Mouse (Mus musculus): ENCODE results near the gene Plb1.

The Plb1 gene

DNA sequence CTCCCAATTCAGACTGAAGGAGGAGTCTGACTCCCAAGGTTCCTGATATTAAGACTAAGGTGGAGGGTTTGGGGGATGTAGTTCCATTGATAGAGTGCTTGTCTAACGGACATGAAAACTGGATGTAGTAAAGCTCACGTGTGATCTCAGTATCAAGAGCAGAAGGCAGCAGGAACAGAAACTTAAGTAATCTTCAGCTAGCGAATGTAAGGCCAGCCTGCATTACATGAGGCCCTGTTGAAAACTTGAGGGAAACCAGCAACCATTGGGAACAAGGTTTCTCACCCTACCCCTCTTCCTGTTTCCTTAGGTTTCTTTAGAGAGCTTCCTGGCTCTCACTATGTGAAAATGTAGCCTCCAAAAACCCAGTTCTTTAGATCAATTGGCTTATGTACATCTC is 162.1 kb downstream of the Plb1 start:
- DNase-seq (ENCODE audit: extremely low spot score), result no peak

DNA sequence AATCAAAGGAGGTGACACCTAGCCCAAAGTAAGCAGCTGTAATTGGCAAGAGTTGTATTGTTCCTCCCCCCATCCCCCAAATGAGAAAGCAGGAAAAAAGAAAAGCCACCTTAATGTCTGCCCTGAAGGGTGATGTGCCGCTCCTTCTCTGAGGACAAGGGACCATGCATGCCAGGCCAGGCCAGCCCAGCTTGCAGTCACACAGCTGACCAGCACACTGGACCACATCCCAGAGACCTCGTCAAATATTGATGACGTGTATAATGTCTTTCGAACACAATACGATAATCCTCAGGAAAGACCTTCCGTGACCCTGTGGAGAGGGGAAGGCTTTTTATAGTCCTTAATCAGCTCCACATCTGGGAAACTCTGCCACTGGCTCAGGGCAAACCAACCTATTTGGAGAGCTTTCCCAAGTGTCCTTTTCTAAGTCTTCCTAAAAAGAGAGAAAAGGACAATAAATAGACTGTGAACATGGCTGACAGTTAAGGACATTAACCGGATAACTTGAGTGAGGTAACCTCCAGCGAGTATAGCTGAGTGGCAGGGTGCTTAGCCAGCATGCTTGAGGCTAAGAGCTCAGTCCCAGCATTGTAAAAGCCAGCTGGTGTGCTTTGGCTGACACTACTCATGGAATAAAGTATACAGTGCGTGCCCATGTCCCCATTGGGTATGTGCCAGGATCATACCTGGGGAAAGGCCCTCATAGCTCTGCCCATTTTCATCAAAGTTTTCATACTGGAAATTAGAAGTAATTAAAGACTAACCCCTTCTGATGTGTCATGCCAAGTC is 162.8 kb downstream of the Plb1 start:
- DNase-seq (ENCODE audit: extremely low spot score), result no peak

DNA sequence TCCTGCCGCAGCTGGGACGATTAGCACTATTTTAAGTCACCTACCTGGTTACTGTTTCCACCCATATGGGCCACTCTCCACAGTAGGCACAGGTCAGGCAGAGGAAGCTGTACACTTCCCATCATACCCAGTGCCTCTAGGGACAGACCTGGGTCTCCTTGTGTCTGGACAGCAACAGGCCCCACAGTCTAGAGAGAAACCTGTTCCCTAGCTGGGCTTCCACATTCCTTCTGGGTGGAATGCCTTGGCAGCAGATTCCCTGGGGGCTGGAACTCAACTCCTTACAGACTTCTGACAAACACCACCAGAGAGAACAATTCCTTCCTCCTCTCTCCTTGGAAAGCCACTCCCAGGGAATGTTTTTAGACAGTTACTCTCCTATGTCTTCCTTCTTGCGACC is 165.2 kb downstream of the Plb1 start:
- DNase-seq (ENCODE audit: extremely low spot score), result no peak

DNA sequence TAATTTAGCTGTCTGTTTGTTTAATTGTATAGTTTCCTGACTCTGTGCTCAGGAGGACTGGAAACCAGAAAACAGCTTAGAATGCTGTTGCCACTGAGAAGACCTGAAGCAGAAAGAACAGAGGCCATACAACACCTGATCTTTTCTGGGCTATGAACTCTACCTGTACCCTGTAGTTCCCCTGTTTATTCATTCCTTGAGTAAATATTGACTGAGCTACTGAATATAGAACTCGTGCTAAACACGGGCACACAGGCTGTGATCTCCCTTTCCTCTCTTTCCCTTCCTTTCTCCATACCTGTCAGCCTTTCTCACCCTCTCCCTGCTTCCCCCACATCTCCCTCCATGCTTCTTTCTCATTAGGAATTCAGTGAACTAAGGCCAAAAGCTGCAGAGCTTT is 168.4 kb downstream of the Plb1 start:
- DNase-seq (ENCODE audit: extremely low spot score), result no peak

DNA sequence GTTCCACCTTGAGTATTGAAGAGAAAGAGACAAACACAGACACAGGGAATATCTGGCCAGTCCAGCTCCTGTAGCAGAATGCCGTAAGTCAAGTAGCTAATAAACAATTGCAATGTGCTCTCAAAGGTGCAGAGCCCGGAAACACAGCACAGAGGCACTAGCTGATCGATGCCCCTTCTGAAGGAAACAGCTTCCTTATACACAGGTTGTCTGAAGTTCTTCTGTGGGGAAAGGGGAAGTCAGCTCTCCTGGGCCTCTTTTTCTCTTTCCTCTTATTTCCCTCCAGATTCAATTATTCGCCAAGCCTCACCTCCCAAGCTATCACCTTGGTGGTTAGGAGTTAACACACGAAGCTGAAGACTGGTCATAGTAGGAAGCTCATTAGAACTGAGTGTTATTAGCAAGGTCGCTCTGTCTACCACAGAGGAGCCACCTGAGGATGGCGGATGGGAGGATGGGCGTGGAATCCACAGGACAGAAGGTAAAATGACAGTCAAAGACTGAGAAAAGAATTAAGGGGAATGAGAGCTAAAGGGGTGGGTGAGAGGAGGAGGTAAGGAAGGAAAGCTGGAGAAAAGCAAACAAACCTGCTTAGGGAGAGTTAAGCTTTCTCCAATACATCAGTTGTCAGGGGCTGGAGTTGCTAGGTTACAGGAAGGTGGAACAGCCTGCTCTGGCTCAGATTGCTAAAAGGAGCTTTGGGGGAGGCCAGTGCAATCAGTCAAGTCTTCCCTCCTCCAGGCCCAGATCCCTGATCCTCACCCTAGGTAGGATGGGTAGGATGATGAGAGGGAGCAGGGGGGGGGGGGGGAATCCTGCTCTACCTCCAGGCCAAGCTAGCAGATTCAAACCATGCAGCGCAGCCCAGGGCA is 170.8 kb downstream of the Plb1 start:
- DNase-seq (ENCODE audit: extremely low spot score), result no peak

DNA sequence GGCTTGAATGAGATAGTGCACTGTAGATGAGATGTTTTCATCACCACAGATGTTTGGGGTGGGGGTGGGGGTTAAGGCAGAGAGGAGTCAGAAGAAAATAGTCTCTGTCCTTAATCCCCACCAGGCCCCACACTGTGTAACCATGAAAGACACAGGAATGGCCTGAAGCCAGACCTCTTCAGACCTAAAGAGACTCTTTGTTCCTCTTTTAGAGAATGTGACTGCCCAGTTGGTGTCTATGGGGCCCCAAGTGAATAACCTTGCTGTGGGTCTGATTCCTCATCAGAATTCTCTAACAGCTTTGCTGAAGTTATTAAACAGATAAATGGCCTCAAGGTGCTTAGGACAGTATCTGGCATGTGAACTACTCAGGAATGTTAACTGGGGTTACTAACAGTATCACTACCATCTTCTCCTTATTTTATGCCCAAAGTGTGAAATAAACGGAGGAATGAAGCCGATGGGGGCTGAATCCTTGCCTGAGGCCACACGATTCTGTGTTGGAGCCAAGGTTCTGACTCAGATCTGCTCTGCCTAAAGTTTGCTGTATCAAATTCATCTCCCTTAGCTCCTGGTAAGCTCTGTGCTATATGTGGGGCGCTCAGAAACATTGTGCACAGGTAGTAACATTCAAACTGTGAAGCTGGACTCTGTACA is 172.8 kb downstream of the Plb1 start:
- DNase-seq (ENCODE audit: extremely low spot score), result no peak

DNA sequence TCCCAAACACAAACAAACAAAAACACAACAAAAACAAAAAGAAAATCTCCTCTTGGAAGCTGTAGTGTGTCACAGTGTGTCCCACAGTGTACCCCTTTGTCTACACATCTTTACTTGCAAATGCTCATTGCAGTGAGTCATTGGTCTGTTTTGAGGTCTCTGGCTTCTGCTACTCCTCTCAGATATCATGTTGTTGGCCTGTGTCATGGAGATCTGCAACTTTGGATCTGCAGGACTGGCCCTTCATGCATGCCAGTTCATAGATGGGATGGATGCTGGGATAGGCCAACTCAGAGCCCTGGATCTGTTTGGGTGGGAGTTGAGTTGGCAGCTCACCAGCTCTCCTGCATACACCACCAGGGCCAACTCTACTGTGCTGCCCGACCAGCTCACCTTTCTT is 176.3 kb downstream of the Plb1 start:
- no peak for DNase-seq (ENCODE audit: extremely low spot score)

DNA sequence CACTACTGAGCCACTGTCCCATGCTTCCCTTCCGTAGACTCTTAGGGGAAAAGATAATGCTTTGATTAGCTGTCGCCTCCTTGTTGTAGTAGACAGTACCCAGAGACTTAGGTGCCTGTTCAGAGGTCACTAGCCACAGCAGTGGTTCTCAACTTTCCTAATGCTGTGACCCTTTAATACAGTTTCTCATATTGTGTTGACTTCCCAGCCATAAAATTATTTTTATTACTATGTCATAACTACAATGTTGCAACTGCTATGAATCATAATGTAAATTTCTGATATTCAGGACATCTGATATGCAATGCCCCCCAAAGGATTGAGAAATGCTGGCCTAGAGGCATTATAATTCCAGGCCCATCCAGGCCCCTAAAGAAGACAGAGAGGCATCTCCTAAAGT is 177.2 kb downstream of the Plb1 start:
- DNase-seq (ENCODE audit: extremely low spot score), result no peak

DNA sequence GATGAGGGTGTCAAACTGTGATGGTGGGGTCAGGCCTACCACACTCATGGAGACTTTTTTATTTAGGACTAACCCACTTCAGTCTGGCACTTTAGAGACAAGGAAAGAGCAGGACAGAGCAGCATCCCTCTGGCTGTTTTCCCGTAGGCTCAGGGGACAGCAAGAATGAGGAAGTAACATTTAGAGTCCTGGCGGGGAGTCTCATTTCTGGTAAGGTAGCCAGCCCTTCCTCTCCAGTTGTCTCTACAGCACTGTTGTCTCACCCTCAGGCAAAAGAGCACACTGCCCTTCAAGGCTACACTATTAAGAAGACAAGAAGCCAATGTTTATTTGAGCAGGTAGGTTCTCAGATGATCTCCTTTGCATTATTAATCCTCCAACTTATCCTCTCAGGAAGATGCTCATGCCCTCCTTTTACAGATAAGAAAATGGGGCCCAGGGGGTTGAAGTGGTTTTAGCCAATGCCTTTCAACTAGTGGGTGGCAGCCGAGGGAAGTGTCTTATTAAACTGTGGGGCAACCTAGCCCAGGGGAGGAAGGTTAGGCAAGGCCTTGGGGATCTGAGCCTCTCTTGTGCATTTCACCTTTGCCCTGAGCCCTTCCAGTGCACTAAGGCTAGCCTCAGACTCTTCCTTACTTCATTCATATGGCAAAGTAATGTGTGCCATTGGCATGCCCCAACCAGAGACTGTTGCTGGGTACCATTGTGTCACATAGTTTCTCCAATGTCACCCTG is 178.6 kb downstream of the Plb1 start:
- no peak for DNase-seq (ENCODE audit: extremely low spot score)

DNA sequence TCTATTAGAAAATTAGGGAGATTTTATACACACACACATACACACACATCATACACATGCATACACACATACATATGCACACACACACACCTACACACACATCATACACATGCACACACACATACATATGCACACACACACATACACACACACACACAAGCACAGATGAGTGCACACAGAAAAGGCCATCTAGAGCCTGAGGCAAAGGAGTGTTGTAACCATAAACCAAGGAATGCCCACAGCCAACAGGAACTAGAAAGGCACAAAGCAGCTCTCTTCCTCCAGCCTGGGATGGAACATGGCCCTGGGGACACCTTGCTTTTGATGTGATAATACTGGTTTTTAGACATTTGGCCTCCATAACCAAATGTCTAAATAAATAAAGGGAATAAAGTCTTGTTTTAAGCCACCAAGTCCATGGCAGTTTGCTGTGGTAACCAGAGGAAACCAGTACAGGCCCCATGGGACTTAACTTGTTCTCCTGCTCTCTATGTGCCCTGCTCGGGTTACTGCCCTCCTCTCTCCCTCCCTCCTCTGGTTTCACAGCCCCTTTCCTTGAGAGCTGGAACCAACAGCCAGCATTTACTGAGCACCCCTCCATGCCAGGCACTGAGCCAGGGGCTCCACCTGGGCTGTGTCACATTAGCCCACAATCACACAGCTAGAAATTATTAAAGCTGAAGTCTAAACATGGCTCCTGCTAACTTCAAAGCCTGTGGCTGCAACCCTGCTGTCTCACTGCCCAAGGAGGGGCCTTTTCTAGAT is 179.9 kb downstream of the Plb1 start:
- DNase-seq (ENCODE audit: extremely low spot score), result no peak

DNA sequence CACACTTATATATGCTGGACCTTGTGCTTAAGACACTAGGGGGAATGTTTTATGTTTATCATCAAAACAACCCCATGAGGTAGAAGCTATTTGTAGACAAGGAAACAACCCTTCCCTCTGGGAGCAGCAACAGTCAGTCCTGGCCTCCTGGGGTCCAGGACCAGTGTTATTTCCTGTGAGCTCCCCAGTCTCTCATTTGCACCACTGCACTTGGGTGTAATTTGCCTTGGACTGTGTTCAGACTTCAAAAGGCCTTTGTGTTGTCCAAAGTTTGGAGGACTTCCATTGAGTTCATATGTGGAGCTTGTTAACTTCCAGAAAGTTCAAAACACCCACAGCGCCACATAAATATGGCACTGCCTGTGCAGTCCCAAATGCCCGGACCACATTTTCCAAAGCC is 180.6 kb downstream of the Plb1 start:
- DNase-seq (ENCODE audit: extremely low spot score), result no peak

DNA sequence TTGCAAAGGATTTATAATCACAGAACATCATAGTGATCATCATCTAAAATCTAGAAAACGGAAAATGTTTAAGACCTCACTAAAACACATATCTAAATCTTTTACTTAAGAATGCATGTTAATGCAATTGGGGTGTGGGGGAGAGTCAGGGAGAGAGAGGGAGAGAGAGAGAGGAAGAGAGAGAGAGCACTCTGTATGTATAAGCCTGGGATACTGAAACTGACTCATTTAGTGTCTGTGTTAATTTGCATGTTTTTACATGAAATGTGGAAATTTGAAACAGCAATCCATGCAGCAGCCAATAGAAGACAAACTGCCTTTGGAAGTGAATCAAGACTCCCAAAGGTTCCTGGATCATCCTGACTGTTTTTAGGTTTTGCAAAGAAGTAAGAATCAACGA is 181.1 kb downstream of the Plb1 start:
- DNase-seq (ENCODE audit: extremely low spot score), result no peak

DNA sequence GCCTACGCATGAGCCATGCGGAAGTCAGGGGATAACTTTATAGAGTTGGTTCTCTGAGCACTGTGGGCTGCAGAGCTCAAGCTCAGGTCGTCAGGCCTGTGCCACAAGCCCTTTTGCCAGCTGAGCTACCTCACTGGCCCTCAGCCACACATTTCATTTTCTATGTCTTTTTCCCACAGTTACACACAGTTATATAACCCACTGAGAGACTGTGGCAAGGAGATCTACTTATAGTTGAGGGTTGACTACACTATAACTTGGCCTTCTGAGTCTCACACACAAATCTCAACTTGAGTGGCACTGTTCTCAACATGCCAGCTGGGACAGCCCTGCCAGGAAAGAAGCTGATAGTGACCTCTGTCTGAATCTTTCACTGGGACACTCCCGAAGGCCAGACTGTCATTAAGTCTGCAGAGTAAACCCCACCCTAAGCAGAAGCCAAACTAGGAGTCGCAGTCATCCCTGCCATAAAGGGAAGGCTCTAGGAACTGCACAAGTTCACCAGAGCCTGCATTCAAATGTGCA is 182.0 kb downstream of the Plb1 start:
- DNase-seq (ENCODE audit: extremely low spot score), result no peak

DNA sequence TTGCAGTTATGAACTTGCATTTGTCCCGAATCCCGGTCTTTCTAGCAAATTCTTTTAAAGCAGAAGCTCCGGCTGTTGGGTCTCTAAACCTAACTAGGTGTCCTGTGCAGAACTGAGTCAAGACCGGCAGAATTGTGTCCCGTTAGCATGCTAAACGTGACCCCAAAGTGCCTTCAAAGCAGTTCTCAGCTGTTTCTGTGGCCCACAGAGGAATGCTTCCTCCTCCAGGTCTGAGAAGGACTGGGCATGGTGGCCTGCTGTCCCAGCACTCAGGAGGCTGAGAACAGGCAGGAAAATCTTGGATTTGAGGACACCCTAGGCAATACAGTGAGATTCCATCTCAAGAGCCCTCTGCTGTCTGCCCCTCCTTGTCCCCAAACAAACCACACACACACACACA is 183.0 kb downstream of the Plb1 start:
- no peak for DNase-seq (ENCODE audit: extremely low spot score)

Data from embryo, embryonic 9.5 days (tissue).